Mouse (Mus musculus): ENCODE data around the gene Csnk1e.
A peak's percentile ranks its signal among the peaks of the same experiment; 100 is the strongest.

The Csnk1e gene

DNA sequence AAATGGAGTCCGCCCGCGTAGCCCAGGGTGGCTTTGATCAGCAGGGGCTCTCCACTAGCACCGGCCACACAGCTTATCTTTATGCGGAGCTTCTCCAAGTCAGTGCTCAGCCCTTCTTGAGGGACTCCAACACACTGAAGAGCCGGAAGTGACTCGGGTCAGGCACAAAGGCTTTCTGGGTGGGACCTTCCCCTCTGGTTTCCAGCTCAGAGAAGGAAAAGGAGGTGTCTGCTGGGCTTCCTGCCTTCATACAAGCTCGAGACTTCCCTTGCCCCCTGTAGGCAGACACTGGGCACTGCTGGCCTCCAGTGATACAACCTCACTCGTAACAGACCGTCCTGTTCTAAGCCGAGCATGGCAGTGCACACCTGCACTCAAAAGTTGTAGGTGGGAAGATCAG is 58.6 kb downstream of the Csnk1e start:
- no peak for DNase-seq (ENCODE audit: extremely low read depth, low read depth, low spot score)

DNA sequence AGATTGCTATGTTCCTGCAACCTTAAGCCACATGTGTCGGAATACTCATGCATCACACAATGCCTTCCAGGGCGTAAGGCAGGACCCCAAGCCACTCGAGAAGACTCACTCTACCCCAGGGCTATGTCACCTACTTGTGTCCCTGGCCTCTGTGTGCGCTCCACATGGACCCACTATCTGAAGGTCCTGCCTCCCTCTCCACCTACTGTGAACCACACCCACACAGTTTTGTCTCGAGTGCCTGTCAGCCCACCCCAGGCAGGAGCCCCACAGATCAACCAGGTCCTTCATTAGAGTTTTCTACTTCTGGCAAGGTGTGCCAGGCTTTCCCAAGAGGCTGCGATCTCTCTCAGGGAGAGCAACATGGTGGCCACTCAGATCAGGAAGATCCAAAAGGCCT is 60.1 kb downstream of the Csnk1e start:
- no peak for DNase-seq (ENCODE audit: extremely low read depth, low read depth, low spot score)

DNA sequence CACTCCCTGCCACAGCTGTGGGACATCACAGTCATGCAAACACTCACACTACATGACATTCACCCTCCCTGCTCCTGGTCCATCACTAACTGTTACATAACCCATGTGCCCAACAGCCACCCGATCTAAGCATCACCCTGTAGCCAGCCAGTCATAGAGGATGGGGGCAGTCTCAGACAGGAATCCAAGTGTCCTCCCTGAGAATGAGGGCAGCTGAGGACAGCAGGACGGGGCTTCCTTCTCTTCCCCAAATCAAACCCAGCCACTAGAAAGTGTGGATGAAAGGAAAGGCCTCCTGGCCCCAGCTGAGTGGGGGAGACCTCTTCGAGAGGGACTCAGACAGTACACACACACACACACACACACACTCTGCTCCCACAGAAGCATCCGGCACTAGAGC is 60.5 kb downstream of the Csnk1e start:
- no peak for DNase-seq (ENCODE audit: extremely low read depth, low read depth, low spot score)

DNA sequence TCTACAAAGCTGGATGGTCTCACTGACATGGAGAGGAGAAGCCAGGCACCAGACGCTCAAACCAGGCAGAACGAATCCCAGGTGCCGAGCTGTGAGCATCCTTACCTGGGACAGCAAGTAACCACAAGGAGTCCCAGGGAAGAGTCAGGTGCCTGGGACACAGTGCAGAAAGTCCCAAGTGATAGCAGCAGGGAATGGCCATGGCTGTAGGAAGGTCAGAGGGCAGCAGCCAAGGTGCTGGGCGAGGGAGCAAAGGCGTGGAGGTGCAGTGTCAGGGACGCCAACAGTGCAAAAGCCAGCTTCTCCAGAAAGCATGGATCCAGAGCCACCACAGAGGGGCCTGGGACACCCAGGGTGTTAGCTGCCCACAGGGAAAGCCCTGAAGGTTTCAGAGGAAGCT is 62.3 kb downstream of the Csnk1e start:
- no peak for DNase-seq (ENCODE audit: extremely low read depth, low read depth, low spot score)

DNA sequence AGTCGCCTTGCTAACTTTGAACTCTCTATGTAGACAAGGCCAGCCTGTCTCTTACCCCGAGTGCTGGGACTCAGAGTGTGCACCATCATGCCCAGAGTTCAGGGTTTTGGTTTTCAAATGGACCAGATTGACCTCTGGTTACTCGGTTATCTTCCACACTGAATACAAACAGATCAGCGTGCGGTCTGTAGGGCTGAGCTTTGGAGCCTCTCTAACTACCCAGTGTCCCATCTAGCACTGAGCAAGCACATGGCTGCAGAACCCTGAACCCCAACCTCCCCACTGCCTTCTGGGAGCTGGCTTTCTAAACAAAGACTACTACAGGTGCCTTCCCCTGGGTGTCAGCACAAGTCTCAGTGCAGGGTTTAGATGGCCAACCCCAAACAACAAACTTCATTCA is 62.8 kb downstream of the Csnk1e start:
- DNase-seq (ENCODE audit: extremely low read depth, low read depth, low spot score): no peak

DNA sequence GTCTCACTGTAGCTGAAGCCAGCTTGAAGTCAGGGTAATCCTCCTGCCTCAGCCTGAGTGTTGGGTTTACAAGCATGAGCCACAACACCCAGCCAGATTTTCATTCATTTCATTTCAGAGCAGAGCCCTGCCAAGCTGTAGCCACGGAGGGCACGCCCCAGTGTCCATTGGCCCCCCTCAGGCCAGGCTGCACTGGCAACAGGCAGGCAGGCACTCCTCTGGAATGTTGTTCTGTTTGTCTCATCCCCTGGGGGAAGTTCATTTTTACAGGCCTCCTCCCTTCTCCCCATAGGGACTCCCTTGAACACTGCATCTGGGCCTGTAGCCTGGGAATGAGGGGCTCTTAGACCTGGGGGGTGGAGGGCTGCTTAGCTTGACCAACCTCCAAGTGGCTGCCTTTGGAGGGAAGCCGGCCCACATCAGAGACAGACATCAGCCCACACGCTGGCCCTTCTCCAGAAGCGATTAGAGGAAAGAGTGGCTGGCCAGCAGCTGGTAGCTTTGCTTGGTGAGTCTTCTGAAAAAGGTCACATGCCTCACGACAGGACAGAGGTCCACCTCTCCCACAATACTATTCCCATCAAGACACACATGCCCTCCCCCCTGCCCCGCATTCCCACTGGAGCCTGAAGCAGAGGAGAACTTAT is 63.8 kb downstream of the Csnk1e start:
- DNase-seq (ENCODE audit: extremely low read depth, low read depth, low spot score): no peak

DNA sequence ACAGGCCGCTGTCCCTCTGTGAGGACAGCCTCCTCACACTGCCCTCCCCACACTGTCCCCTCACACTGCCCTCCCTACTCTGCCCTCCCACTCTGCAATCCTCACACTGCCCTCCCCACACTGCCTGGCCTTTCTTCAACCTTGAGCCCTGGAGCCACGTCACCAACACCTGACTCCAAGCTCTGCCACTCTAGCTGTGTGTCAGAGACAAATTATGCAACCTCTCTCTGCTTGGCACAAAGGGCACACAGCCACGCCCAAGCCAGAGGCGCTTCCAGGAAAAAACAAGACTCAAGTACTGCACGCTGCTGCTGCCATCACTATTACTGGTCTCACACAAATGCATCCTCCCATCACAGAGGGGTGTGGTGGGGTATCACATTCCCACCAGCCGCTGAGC is 64.9 kb downstream of the Csnk1e start:
- DNase-seq (ENCODE audit: extremely low read depth, low read depth, low spot score): peak; percentile 58

DNA sequence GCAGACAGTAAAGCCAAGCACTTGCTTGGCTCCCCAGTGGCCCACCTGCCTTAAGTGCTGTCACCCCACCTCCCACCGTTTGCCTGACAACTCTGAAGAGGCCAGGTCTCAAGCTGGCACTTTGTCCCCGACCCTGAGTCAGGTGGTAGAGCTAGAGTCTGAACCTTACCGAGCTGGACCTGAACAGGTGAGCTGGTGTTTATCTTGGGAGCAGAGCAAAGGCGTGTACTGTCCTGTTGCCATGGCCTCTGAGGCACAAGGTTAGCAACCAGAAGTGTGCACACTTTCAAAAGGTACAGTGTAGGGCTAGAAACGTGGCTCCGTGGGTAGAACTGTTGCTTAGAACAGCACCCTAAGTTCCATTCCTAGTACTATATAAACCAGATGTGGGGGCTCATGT is 67.2 kb downstream of the Csnk1e start:
- DNase-seq (ENCODE audit: extremely low read depth, low read depth, low spot score): peak; percentile 47

DNA sequence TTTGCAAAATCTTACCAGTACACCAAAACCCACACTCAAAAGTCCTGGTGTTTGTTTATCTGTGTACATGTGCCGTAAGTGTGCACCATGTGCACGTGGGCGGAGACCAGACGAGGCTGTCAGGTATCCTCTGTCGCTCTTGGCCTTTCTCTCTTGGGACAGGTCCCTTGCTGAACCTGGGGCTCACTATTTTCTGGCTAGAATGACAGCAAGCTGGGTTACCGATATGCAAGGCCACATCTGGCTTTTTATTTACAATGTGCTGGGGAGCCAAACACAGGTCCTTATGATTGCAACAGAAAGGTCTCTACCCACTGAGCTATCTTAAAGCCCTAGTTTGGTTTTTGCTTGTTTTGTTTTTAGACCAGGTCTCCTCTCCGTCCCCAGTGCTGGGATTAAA is 67.8 kb downstream of the Csnk1e start:
- DNase-seq (ENCODE audit: extremely low read depth, low read depth, low spot score): no peak

DNA sequence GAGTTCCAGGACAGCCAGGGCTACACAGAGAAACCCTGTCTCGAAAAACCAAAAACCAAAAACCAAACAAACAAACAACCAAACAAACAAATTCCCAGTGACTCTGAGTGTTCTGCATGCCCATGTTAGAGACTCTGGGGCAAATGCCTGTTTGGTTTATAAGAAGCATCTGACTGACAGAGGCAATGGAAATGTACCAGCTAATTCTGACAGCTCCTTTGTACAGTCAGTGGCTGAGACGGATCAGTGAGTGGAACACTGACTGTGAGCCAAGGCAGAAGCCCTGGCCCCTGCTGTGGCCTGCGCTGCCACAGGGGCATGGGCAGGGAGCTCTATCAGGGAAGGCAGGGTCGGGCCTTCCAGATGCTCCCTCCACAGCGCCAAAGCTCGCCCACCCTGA is 68.3 kb downstream of the Csnk1e start:
- no peak for DNase-seq (ENCODE audit: extremely low read depth, low read depth, low spot score)

DNA sequence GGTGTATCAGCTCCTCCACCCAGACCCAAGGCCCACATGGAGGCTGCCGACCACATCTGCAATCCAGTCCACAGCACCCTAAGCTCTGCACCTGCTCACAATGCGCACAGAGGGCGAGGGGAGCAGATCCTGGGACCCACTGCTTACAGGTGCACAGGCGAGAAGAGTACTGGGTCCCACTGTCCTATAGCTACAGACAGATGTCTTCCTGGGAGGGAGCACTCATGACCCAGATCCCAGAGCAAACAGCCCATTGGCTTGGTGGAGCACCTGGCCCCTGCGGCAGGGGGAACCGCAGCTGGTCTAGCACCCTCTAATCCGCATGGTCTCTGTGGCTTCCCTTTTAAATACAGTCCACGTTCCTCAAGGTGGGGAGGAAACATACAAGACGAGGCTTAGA is 73.7 kb downstream of the Csnk1e start:
- no peak for DNase-seq (ENCODE audit: extremely low read depth, low read depth, low spot score)

DNA sequence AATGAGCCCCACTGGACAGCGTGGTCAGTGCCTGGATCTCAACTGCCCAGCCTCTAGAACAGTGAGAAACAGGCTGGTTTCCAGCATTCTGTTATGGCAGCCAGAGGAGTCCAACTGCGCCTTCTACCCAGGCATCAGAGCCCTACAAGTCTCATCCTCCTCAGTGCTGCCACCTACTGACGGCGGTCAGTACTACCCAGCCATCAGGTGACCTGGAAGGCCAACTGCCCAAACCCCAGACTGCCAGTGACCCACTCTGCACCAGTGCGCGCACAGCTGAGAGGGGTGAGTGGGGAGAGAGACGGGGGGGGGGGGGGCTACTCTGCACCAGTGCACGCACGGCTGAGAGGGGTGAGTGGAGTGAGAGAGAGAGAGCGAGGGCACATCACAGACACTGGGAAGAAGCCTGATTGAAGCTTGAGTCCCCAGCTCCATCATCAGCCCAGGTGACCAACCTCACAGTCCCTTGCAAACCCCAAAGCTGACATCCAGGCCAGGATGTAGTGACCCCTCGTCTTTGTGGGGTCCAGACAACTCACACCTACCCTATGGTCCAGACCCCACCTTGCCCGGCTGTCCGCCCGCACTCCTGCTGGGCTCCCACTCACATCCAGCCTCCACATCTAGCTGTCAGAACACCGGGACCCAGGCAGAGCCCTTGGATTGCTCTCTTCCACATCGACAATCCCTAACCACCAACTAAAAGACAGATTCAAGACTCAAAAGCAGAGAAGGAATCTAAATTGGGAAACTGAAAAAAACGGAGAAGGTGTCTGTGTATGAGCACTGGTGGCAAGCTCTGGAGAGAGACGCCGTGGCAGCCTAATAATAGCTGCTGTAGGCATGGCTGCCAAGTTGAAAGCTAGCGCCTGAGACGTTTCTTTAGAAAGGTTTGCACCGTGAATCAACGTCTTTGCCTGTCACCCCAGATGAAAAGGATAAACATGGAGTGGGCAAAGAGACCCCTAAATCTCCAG is 74.6 kb downstream of the Csnk1e start:
- DNase-seq (ENCODE audit: extremely low read depth, low read depth, low spot score): no peak

DNA sequence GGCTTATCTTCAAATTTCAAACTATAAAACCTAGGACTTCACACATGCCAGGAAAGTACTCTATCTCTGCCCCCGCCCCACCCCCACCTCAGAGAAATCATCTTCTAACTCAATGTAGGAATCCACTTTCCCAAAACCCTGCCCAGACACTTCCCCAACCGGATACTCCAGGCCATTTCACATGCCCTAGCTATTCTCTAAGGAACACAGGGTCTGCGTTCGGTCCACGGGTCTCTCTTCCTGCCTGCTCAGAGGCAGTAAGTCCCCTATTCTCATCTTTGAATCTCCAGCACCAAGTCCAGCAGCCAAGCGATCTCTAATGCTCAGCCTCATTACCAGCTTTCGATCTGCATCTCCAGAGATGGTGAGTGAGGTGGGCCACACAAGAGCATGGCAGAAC is 75.7 kb downstream of the Csnk1e start:
- DNase-seq (ENCODE audit: extremely low read depth, low read depth, low spot score): no peak

DNA sequence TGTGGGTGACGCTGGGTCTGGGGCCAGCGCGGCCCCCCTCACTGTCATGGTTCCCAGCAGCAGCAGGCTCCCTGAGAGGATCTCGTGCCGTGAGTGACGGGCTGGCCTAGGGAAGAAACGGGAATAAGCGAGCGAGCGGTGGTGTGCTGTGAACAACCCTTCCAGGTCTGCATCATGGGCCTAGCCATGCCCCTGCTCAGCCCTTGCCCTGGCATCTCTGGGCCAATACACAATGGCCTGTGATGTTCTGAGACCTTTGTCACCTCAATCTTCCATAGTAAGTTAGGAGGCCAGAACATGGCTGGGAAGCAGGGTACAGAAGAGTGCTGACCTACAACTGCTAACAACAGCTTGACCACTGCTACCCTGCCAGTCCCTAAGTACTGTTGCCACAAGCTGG is 76.8 kb downstream of the Csnk1e start:
- DNase-seq (ENCODE audit: extremely low read depth, low read depth, low spot score): no peak

DNA sequence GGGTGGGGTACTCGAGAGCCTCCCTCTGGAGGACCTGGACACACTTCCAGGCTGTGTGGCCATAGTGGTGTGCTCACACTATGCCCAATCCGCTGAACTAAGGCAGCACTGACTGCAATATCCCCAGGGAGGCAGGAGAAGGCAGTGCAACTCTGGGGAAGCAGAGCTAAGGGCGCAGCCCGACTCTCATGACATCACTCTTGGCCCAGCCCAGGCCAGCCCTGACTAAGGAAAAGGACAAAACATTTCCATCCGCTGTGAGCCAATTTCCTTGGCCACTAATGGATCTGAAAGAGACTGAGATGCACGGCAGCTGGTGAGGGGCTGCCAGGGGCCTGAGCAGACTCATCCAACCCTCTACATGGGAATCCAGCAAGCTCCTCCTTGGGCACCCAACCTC is 77.7 kb downstream of the Csnk1e start:
- no peak for DNase-seq (ENCODE audit: extremely low read depth, low read depth, low spot score)

DNA sequence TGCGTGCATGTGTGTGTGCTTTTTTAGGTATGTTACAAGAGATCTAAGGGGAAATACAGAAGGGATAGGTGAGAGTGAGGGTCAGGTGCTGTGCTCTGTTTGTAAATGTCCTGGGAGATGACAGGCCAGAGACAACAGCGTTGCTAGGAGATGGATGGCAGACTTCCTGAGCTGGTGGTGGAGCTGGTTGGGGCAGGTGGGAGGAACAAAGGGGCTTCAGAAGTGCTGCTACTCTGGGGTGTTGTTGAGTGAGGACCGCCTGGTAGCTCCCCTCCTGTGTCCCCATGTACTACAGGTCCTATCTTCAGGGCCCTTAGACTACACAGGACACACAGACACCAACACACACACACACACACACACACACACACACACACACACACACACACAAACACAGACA is 80.6 kb downstream of the Csnk1e start:
- DNase-seq (ENCODE audit: extremely low read depth, low read depth, low spot score): no peak

DNA sequence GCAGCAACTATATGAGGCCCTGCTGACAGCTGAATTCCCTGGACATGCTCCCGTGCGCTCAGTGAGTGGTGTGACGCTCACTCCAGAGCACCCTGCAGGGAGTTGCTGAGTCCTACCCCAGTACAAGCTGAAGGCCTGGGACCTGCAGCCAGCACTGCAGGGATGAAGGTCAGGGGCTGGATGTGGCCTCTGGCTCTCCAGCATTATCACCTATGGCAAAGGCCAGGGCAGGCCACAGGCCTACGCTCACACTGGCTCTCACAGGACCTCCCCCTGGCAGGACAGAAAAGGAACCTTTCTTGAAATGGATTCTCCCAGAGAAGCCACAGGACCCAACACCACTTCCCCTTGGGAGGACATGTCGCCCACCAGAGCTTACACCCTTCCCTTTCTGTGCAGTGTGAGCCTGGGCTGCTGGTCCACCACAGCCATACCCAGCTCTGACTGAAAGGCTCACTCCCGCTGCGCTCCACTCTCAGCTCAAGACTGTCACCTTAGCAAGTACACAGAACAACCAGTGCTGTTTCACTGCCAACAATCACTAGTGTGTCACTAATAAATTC is 85.0 kb downstream of the Csnk1e start:
- DNase-seq (ENCODE audit: extremely low read depth, low read depth, low spot score): no peak

DNA sequence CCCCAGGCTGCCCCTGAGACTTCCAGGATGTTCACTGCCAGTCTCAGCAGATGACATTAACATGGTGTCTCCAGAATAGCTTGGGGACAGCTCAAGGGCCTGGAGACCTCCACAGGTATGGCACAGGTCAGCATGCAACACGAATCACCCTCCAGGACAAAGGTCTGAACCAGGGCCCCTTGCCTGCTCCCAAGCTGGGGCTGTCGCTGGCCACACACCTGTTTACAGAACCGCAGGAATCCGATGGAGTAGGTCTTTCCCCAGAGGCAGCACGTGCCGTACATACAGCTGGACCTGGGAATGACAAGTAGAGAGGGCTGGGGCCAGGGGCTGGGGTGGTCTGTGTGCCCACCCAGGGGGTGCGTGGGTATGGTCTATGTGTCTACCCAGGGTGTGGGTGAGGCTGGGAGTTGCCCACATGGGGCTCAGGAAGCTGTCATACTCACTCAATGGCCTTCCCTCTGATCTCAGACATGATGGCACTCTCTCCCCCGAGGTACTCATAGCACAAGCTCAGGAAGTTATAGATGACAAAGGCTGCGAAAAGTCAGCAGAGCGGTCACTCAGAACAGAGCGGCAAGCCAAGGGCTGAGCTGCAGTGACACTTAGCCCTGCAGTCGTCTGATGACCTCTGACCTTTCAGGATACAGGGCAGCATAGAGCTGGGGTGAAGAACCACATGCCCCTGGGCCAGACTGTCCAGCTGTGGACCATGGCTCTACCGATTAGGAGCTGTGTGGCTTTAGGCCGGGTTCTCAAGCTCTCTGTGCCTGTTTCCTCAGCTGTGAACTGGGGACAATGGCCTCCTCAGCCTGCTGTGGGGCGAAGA is 85.7 kb downstream of the Csnk1e start:
- DNase-seq (ENCODE audit: extremely low read depth, low read depth, low spot score): no peak

DNA sequence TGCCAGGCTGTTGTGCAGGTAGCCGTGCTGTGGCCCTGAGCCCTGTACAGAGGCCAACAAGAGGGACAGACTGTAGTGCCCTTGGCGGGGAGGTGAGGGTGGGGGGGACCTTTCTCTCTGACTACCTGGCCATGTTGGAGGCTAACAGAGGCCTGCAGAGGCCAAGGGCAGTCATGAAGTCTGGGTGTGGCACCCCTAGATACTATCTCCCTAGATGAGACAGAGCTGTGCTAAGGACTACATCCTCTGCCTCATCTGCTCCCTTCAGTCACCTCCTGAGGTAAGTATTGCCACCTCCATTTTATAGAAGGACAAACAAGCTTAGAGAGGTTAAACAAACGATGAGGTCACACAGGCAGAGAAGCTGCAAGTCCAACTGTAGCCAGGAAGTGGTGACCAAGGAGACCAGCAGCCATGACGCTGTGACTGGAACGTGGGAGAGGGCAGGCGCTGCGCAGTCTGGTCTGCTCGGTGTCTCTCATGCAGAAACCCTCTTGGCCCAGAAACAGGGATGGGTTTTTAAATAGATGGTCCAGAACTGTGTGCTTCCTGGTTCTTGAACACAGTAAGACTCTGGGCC is 86.4 kb downstream of the Csnk1e start:
- no peak for DNase-seq (ENCODE audit: extremely low read depth, low read depth, low spot score)

DNA sequence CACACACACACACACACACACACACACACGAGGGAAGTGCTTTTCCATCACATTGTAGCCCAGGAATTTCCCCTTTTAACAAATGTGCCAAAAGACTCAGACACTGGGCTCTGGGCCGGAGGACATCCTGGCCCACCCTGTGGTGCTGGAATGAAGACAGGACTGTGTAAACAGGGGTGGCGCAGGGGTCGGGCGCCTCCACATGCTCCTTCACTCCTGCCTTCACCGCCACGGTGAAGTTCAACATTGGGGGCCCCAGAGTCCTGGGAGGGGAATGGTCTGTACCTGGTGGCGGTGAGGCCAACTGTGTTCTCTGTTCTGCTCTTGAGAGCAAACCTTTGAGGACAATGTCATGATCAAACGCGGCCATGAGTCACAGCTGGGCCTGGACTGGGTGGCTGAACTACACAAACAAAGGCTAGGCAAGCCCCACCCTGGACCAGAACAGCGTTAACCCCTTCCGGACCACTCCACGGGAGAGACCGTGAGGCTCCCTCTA is 87.0 kb downstream of the Csnk1e start:
- no peak for DNase-seq (ENCODE audit: extremely low read depth, low read depth, low spot score)
